Mouse (Mus musculus): Measurements from ENCODE around the gene Mpp3. TPM values are rescaled to one million over a fixed set of nuclear protein-coding genes. Genes with fewer than 3 reads are reported as not detected.
"Not testable (repeated sequence)": the region's sequence is repeated elsewhere in the genome, so short reads cannot be mapped to it uniquely, and the experiment has no call there.

The Mpp3 gene
- polyA plus RNA-seq, 1 experiment from 2014 or later = 7.2 TPM

DNA sequence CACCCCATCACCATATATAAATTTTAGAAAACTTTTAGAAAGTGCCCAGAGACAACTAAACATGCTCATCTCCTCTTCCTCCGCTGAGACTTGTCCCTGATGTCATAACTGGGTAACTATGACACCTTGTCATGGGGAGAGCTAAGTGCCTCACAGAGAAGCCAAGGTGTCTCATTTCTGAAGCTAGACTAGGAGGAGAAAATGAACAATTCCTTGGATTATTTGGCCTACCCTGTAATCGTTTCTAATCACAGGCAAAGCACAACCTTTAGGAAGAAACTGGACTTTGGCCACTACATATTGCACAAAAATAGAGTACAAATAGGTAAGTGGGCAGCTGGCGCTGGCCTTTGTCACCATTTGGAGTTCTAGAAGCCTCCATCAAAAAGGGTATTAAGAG, 41.3 kb downstream of the Mpp3 start, which contains the start of gene Dusp3:
TSS of gene Dusp3 (minus strand) at position 101 of the 400 bp plus-strand sequence.
- H3K9me3 ChIP-seq = no peaks in the 10 kb centered on the region
- no peak within 1 kb of the TSS for H3K9ac ChIP-seq
- no peak within 1 kb of the TSS for H3K4me3 ChIP-seq (replicated peaks)
- H3K36me3 ChIP-seq = no peaks in the 10 kb centered on the region
- H3K4me1 ChIP-seq = peaks cover 12% of the 10 kb centered on the region; the same call in 1 of the 2 replicates
- no peaks in the 10 kb centered on the region for H3K27me3 ChIP-seq (replicated peaks)
- peak within 1 kb of the TSS; percentile 39 for H3K4me2 ChIP-seq
- ATAC-seq (ENCODE audit: insufficient read depth, low FRiP score, low read depth) = no peak
- 77% methylated on average over 3 of the region's 3 CpGs for WGBS
- no peak within 1 kb of the TSS for H3K27ac ChIP-seq

DNA sequence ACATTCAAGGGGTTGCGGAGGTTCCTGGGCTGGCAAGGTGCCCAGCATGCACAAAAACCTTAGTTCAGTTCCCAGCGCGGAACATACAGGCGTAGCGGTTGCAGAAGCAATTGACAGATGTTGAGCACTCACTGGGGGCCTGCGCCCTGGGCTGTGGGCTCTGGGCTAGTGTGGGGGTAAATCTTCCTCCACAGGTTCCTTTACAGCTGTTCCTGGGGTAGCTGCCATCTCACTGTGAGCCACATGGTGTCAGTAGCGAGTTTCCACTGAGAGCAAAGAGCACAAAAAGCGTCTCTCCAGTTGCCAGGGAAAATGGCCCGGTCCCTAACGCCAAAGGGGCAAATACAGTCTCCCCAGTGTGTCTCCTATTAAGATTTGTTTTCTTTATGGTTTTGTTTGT, 42.3 kb downstream of the Mpp3 start:
- Histone ChIP-seq H3K36me3 (no peaks in the 10 kb centered on the region), H3K27me3 (replicated peaks) (no peaks in the 10 kb centered on the region), H3K4me3 (replicated peaks) (no peak overlapping the region), H3K9ac (no peak overlapping the region), H3K4me2 (peak overlapping the region; percentile 39), H3K9me3 (no peaks in the 10 kb centered on the region), H3K4me1 (peaks cover 12% of the 10 kb centered on the region; the same call in 1 of the 2 replicates), H3K27ac (no peak overlapping the region)
- 2% methylated on average over 10 of the region's 10 CpGs for WGBS
- ATAC-seq (ENCODE audit: insufficient read depth, low FRiP score, low read depth) = no peak

DNA sequence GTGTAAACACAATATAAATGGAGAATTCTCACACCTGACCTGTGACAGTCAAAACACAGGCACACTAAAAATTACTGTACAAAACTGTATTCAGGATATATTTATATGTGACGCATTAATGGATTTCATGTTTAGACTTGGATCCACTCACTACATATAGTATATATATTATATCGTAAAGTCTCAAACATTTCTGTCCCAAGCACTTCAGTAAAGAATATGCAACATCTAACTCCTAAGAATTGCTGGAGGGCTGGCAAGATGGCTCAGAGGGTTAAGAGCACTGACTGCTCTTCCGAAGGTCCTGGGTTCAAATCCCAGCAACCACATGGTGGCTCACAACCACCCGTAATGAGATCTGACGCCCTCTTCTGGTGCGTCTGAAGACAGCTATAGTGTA, 42.8 kb downstream of the Mpp3 start:
- not testable (repeated sequence) for ATAC-seq (ENCODE audit: insufficient read depth, low FRiP score, low read depth); H3K36me3 ChIP-seq; H3K9ac ChIP-seq; H3K4me2 ChIP-seq; H3K4me3 ChIP-seq (replicated peaks); H3K27me3 ChIP-seq (replicated peaks); H3K9me3 ChIP-seq; H3K27ac ChIP-seq
- peaks cover 12% of the 10 kb centered on the region; the same call in 1 of the 2 replicates for H3K4me1 ChIP-seq
- 36% methylated on average over 6 of the region's 6 CpGs for WGBS

DNA sequence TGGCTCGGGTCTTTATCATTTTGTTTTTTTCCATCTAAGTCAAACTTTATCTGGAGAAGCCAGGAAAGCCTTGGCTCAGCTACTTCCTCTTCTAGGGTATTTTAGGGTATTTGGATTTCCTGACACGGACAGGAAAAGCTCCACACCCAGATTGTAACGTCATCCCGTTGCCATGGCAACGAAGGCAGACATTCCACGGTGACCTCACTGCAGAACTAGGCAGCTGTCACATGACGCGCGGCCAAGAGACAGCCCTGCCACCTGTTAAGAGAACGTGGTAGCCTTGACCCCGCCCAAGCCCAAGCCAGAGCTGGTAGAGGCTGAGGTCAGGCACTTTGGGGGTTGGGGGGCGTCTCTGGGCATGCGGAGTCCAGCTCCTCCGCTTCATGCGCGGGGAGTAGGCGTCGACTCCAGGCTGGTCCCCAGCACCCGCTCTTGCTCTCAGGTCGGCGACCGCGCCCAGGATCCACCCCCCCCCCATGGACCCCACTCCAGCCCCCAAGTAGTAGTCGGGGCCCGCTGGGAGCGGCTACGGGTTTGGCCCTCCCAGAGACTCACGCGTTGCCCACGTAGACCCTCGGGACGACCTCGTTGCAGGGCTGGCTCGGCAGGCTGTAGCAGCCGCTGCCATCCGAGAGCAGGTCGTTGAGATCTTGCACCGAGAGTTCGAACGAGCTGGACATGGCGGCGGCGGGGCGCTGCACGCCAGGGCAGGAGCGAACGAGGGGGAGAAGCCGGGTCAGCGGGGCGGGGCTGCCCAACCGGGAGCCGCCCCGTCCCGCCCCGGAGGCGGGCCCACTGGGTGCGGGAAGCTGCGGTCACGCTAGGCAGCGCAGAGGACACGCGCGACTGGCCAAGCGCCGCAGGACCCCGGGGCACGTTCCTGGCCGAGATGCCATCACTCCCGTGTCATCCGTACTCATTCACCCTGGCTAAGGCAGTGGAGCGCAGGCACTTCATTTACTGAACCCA, 43.9 kb downstream of the Mpp3 start, which contains the start of gene Cfap97d1:
TSS of gene Cfap97d1 (plus strand) at position 226 of the 972 bp plus-strand sequence.
- WGBS = under 1% methylated on average over 71 of the region's 71 CpGs
- Histone ChIP-seq H3K27me3 (replicated peaks) (no peaks in the 10 kb centered on the region), H3K4me2 (peak within 1 kb of the TSS; percentile 93), H3K9ac (peak within 1 kb of the TSS; percentile 30; the same call in 1 of the 2 replicates), H3K4me1 (peaks cover 12% of the 10 kb centered on the region; the same call in 1 of the 2 replicates), H3K36me3 (no peaks in the 10 kb centered on the region), H3K9me3 (no peaks in the 10 kb centered on the region), H3K4me3 (replicated peaks) (peak within 1 kb of the TSS; percentile 56), H3K27ac (peak within 1 kb of the TSS; percentile 64)
- ATAC-seq (ENCODE audit: insufficient read depth, low FRiP score, low read depth) = peak; percentile 75

DNA sequence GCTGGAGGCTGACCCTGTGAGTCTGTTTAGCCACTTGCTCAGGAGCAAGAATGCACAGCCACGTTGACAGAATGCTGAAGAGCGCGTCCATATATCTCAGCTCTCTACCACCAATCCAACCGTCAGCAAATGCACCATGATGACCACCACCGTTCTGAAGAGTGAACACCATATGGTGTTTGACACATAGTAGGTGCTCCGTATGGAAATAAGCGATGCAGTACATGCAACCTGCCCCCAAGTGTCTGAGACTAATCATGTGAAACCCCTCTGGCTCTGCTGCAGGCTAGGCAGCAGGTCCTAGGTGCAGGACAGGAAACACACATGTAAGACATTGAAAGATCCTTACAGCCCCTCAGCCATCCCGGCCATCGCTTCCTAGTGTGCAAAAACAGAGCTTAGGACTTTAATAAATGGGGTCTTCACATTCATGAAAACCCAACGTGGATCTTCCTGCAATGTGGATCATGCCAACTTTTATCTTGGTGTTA, 44.8 kb downstream of the Mpp3 start:
- H3K4me2 ChIP-seq = peak overlapping the region; percentile 93
- H3K27ac ChIP-seq = 0 out of 2 replicates have a peak overlapping the region, but pooled peaks have one; percentile 23
- no peaks in the 10 kb centered on the region for H3K27me3 ChIP-seq (replicated peaks)
- ATAC-seq (ENCODE audit: insufficient read depth, low FRiP score, low read depth) = no peak
- peak overlapping the region; percentile 56; the same call in 1 of the 2 replicates for H3K4me3 ChIP-seq (replicated peaks)
- no peaks in the 10 kb centered on the region for H3K9me3 ChIP-seq
- H3K9ac ChIP-seq = no peak overlapping the region
- H3K4me1 ChIP-seq = peaks cover 12% of the 10 kb centered on the region; the same call in 1 of the 2 replicates
- WGBS = 61% methylated on average over 10 of the region's 10 CpGs
- H3K36me3 ChIP-seq = peaks cover 2% of the 10 kb centered on the region; the same call in 1 of the 2 replicates

GRCm38 (mm10) chr11:101982981-101983411, 45.3 kb downstream of the Mpp3 start:
- Histone ChIP-seq H3K36me3 (peaks cover 4% of the 10 kb centered on the region; the same call in 1 of the 2 replicates), H3K27me3 (replicated peaks) (no peaks in the 10 kb centered on the region), H3K9me3 (no peaks in the 10 kb centered on the region), H3K4me3 (replicated peaks) (0 out of 2 replicates have a peak overlapping the region, but pooled peaks have one; percentile 56), H3K27ac (no peak overlapping the region), H3K4me1 (peaks cover 12% of the 10 kb centered on the region; the same call in 1 of the 2 replicates), H3K4me2 (peak overlapping the region; percentile 93), H3K9ac (no peak overlapping the region)
- WGBS = 50% methylated on average over 6 of the region's 6 CpGs
- ATAC-seq (ENCODE audit: insufficient read depth, low FRiP score, low read depth) = no peak

DNA sequence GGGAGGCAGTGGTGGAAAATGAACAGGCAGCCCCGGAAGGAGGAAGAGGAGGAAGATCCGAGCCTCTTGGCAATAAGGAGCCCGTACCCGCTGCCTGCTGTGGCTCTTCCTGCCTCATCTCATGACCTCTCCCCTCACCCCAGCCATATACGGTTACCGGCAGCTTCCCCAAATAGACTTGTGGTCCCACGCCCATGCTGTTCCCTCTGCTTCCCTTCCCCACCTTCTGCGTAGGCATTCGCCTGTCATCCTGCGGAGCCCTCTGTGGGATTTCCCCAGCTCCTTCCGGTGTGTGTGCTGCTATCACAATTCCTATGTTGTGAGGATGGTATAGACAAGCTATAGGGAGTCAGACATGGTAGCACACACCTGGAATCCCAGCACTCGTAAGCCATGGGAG, 46.4 kb downstream of the Mpp3 start:
- Histone ChIP-seq H3K27me3 (replicated peaks) (no peaks in the 10 kb centered on the region), H3K9ac (no peak overlapping the region), H3K36me3 (peaks cover 4% of the 10 kb centered on the region; the same call in 1 of the 2 replicates), H3K27ac (no peak overlapping the region), H3K9me3 (no peaks in the 10 kb centered on the region), H3K4me2 (no peak overlapping the region), H3K4me1 (peaks cover 12% of the 10 kb centered on the region; the same call in 1 of the 2 replicates), H3K4me3 (replicated peaks) (no peak overlapping the region)
- no peak for ATAC-seq (ENCODE audit: insufficient read depth, low FRiP score, low read depth)
- WGBS = 74% methylated on average over 12 of the region's 12 CpGs

- Histone ChIP-seq H3K9ac (no peak overlapping the region), H3K4me1 (peaks cover 8% of the 10 kb centered on the region; the same call in 1 of the 2 replicates), H3K27ac (no peak overlapping the region), H3K9me3 (no peaks in the 10 kb centered on the region), H3K36me3 (peaks cover 4% of the 10 kb centered on the region; the same call in 1 of the 2 replicates), H3K27me3 (replicated peaks) (no peaks in the 10 kb centered on the region), H3K4me3 (replicated peaks) (no peak overlapping the region), H3K4me2 (no peak overlapping the region)
- ATAC-seq (ENCODE audit: insufficient read depth, low FRiP score, low read depth) = no peak
- 82% methylated on average over 9 of the region's 9 CpGs for WGBS
These were observed 47.6 kb downstream of the Mpp3 start for GRCm38 (mm10) chr11:101980603-101981157.

- Histone ChIP-seq H3K4me1 (0 out of 2 replicates have a peak, but pooled peaks cover 2% of the 10 kb centered on the region), H3K27ac (no peak overlapping the region), H3K9ac (no peak overlapping the region), H3K27me3 (replicated peaks) (no peaks in the 10 kb centered on the region), H3K4me2 (no peak overlapping the region), H3K4me3 (replicated peaks) (no peak overlapping the region), H3K9me3 (no peaks in the 10 kb centered on the region), H3K36me3 (peaks cover 4% of the 10 kb centered on the region; the same call in 1 of the 2 replicates)
- 87% methylated on average over 5 of the region's 5 CpGs for WGBS
- no peak for ATAC-seq (ENCODE audit: insufficient read depth, low FRiP score, low read depth)
These were observed 49.1 kb downstream of the Mpp3 start for GRCm38 (mm10) chr11:101979140-101979539.

- H3K4me2 ChIP-seq = no peak overlapping the region
- H3K36me3 ChIP-seq = peaks cover 4% of the 10 kb centered on the region; the same call in 1 of the 2 replicates
- H3K9ac ChIP-seq = no peak overlapping the region
- H3K9me3 ChIP-seq = no peaks in the 10 kb centered on the region
- no peak overlapping the region for H3K4me3 ChIP-seq (replicated peaks)
- WGBS = 94% methylated on average over 7 of the region's 7 CpGs
- H3K4me1 ChIP-seq = no peaks in the 10 kb centered on the region
- no peak for ATAC-seq (ENCODE audit: insufficient read depth, low FRiP score, low read depth)
- H3K27ac ChIP-seq = no peak overlapping the region
- no peaks in the 10 kb centered on the region for H3K27me3 ChIP-seq (replicated peaks)
These were observed 51.3 kb downstream of the Mpp3 start for GRCm38 (mm10) chr11:101976949-101977348.

DNA sequence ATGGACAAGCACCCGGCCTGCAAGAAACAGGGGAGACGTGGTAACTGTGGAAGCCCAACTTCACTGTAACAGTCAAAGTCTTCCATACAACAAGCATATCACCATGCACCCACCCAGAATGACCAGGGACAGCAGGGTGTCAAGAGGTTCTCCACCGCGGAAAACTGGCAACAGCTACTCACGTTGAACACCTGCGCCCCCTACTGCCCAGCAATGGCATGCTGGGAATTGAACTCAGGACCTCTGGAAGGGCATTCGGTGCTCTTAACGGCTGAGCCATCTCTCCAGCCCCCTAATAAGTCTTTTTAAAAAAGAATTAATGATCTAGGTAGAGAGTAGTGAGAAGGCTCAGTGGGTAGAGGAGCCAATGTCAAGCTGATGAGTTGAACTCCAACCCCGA, 53.3 kb downstream of the Mpp3 start:
- Histone ChIP-seq H3K4me1 (no peaks in the 10 kb centered on the region), H3K27me3 (replicated peaks) (no peaks in the 10 kb centered on the region), H3K4me3 (replicated peaks) (no peak overlapping the region), H3K36me3 (peaks cover 4% of the 10 kb centered on the region; the same call in 1 of the 2 replicates), H3K9me3 (no peaks in the 10 kb centered on the region), H3K27ac (no peak overlapping the region), H3K9ac (no peak overlapping the region), H3K4me2 (no peak overlapping the region)
- WGBS = 47% methylated on average over 9 of the region's 9 CpGs
- ATAC-seq (ENCODE audit: insufficient read depth, low FRiP score, low read depth) = no peak

All from stomach, embryonic 15.5 days (tissue).